Mouse (Mus musculus) embryonic facial prominence, embryonic 15.5 days (tissue): ENCODE measurements at regions not wholly inside any gene's neighbourhood (a gene's known extent, or its start where the extent isn't known, plus 50 kb on each side); places are given as distances from the start of the nearest gene placed in this dataset.

ENCODE experiments used
- ATAC-seq: fragments of 200-750 bp; cut with Nextera tagmentation; 2 replicates; pipeline ENCODE4 v1.8.0; 2017; ENCODE audit warnings: low read depth, moderate TSS enrichment; ENCODE audit not compliant: insufficient number of reproducible peaks, low FRiP score, low TSS enrichment
- H3K27ac ChIP-seq: fragments of 300-500 bp; sonication (generic); replicated peaks from 2 replicates; pipeline ENCODE4 v1.5.1; 2015; ENCODE audit warnings: mild to moderate bottlenecking, inconsistent platforms
- H3K27me3 ChIP-seq: fragments of 300-500 bp; sonication (generic); 2 replicates; pipeline ENCODE4 v1.6.1; 2015; ENCODE audit warnings: inconsistent platforms
- H3K36me3 ChIP-seq: fragments of 300-500 bp; sonication (generic); 2 replicates; pipeline ENCODE4 v1.6.1; 2015; ENCODE audit warnings: mild to moderate bottlenecking, inconsistent platforms
- H3K4me1 ChIP-seq: fragments of 300-500 bp; sonication (generic); 2 replicates; pipeline ENCODE4 v1.6.1; 2015; ENCODE audit warnings: inconsistent platforms
- H3K4me2 ChIP-seq: fragments of 300-500 bp; sonication (generic); replicated peaks from 2 replicates; pipeline ENCODE4 v1.6.1; 2015; ENCODE audit warnings: mild to moderate bottlenecking, inconsistent platforms
- H3K4me3 ChIP-seq: fragments of 300-500 bp; sonication (generic); replicated peaks from 2 replicates; pipeline ENCODE4 v1.5.1; 2015; ENCODE audit warnings: mild to moderate bottlenecking, inconsistent platforms
- H3K9ac ChIP-seq: fragments of 300-500 bp; sonication (generic); 2 replicates; pipeline ENCODE4 v1.6.1; 2015; ENCODE audit warnings: inconsistent platforms
- H3K9me3 ChIP-seq: fragments of 300-500 bp; sonication (generic); replicated peaks from 2 replicates; pipeline ENCODE4 v1.6.1; 2016; ENCODE audit warnings: inconsistent platforms
- WGBS: fragments of 180-500 bp; shearing (Covaris S2); methylation state at CpG from one replicate; pipeline ENCODE4 v1.1.7; 2015; 5-methylcytosine and 5-hydroxymethylcytosine counted together

DNA sequence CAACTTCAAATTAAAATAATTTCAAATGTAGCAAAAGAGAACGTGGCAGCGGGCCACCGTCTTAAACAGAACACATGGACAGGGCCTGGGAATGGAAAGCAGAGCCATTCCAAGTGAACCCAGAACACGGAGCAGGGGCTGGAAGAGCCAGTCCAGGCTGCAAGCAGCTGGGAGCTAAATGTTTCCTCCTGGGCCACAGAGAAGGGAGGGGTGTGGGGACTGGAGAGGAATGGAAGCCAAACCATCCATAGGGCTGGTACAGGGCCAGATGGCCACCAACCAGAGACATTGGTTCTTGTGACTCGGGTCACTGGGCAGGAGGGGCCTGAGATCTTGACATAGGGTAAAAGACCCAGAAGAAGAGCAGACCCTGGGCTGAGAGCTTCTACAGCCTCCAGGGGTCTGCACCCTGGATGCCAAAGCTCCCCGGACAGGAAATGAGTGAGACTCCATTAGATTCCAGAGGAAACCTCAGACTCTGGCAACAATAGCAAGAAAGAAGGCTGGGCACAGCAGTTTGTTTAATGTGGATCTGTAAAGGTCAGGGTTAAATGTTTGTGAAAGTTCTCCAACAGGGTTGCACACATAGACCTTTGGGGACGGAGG lies 333.1 kb upstream of the Nrp1 start:
- H3K4me2 ChIP-seq: no peak overlapping the region
- no peaks in the 10 kb centered on the region for H3K27me3 ChIP-seq
- no peak overlapping the region for H3K9ac ChIP-seq
- 24% methylated on average over 7 of the region's 7 CpGs for WGBS
- ATAC-seq: peak; percentile 94
- no peaks in the 10 kb centered on the region for H3K36me3 ChIP-seq
- no peaks in the 10 kb centered on the region for H3K9me3 ChIP-seq
- H3K27ac ChIP-seq: peak overlapping the region; percentile 83
- peaks cover 19% of the 10 kb centered on the region for H3K4me1 ChIP-seq
- H3K4me3 ChIP-seq: no peak overlapping the region

DNA sequence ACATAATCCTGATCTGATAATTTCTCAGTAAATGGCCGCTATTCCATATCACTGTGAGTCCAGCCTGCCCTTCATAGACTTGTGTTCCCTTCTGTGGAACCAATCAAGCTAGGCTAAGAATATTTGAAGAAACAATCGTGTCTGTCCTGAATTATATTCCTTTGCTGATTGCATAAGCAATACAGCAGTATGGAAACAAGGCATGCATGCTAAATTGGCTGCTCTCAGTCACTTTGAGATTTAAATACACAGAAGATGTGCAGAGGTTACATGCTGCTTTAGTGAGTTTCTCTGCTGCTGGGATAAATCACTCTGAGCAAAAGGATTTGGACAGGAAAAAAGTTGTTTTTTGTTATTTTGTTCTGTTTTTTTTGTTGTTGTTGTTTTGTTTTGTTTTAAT lies 331.4 kb upstream of the Nrp1 start:
- no peaks in the 10 kb centered on the region for H3K36me3 ChIP-seq
- no peak overlapping the region for H3K4me3 ChIP-seq
- no peak for ATAC-seq
- H3K4me2 ChIP-seq: no peak overlapping the region
- 45% methylated on average over 2 of the region's 2 CpGs for WGBS
- H3K9me3 ChIP-seq: no peaks in the 10 kb centered on the region
- H3K27ac ChIP-seq: peak overlapping the region; percentile 60
- H3K27me3 ChIP-seq: no peaks in the 10 kb centered on the region
- H3K4me1 ChIP-seq: peaks cover 19% of the 10 kb centered on the region
- H3K9ac ChIP-seq: no peak overlapping the region

DNA sequence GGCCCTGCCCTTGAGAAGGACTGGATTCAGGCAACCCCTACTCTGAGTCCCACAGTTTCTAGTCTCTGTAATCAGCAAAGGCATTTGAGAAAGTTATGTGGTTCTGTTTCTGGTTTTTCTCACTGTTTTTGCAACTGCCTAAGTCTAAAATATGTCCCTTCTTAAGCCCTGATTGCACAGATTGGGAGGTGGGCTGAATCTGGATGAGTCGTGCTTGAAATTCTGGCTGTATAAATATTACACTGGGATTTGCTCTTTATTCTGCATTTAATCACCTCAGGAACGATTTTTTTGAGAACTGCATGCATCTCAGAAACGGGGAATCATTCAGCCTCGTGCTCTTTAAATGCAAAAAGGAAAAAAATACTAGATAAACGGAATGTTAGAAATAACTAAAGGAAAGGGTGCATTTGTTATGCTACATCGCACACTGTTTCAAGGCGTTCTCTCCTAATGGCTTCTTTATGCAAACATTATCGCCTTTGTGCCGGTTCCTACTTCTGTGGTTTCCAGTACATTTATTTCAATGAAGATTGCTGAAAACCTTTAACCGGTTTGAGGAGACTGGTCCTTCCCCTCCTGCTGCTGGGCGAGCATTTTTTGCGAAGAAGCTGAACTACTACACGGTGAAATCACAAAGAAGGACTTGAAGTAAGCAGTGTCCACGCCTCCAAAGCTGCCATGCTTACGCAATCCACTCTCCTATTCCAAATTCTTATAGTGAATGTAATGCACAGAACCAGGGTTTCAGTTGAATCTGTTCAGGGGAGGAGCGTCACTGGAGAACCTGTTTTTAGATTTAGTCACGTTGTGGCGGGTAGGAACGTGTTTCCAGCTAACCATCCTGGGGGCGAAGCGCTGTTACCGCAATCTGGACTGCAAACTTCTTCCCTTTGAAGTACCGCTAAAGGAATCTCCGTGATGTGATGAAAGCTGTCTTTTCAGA lies 327.8 kb upstream of the Nrp1 start:
- no peak overlapping the region for H3K9ac ChIP-seq
- H3K36me3 ChIP-seq: no peaks in the 10 kb centered on the region
- H3K4me2 ChIP-seq: 0 out of 2 replicates have a peak overlapping the region, but pooled peaks have one; percentile 1
- ATAC-seq: no peak
- 50% methylated on average over 24 of the region's 24 CpGs for WGBS
- H3K27ac ChIP-seq: peak overlapping the region; percentile 69
- H3K9me3 ChIP-seq: no peaks in the 10 kb centered on the region
- peaks cover 4% of the 10 kb centered on the region for H3K4me1 ChIP-seq
- H3K27me3 ChIP-seq: no peaks in the 10 kb centered on the region
- H3K4me3 ChIP-seq: no peak overlapping the region

DNA sequence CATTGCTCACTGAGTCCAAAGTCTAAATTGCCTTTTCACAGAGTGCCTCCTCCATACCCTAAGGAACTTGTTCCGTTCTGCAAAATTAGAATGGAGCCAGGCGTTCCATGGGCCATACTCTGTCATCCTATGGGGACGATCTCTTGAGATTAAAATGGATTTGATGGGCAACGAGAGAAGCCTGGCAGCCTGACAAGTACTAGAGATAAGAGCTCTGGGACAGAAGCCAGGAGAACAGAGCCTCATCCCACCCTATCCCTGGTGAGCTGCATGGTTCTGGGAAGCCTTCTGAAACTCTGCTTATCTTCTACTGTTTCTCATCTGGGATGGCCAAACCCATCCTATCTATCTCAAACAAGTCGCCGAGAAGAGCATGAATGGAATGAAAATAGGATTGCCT lies 324.3 kb upstream of the Nrp1 start:
- no peak for ATAC-seq
- no peak overlapping the region for H3K4me3 ChIP-seq
- no peaks in the 10 kb centered on the region for H3K27me3 ChIP-seq
- H3K27ac ChIP-seq: no peak overlapping the region
- H3K9ac ChIP-seq: no peak overlapping the region
- H3K36me3 ChIP-seq: no peaks in the 10 kb centered on the region
- no peak overlapping the region for H3K4me2 ChIP-seq
- H3K4me1 ChIP-seq: no peaks in the 10 kb centered on the region
- 70% methylated on average over 6 of the region's 6 CpGs for WGBS
- no peaks in the 10 kb centered on the region for H3K9me3 ChIP-seq

DNA sequence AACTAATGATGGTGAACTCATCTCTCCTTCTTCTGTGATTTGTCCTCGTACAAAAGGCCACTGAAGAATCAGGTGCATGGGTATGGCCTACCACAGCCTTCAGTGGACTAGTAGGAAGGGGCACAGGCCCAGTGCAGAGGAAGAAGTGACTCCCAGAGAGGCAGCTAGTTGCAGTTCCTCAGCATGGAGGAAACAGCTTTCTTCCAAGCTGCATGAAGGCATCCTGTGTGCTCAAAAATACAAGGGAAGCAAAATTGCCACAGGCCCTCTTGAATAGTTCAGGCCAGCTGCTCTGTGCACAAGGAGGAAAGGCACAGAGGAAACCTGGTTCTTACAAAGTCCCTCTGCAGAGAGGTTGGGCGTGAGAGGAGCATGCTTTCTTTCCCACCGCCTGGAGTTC lies 322.7 kb upstream of the Nrp1 start:
- WGBS: 57% methylated on average over 3 of the region's 3 CpGs

DNA sequence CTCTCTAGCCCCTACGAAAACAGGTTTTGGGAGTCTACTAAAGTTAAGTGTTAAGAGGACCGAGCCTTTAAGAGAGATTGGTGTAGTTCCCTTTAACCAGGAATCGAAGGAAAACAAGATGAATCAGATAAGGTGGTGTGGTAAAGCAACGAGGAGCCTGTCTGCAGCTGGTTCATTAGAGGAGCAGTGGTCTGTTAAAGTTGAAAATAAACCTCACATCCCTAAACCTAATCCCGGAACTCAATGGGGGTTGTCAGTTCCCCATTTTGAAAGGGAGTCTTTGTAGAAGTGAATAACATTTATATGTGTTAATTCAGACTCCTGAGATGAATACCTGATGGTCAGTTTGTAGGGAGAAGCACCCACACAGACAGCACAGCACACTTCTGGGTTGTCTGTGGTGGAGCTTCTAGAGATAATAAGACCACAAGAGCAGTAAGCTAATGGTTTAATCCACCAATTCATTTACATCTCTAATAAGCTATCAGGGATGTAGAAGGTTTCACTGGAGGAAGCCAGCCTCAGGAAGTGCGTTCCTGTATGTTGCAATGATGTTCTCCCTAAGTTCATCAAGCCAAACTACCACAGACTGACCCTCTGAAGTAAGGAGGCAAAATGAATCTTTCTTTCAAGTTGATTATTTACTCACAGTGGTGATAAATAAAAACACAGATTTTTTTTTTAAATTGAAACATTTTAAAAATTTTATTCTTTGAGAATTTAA lies 318.9 kb upstream of the Nrp1 start:
- H3K27me3 ChIP-seq: no peaks in the 10 kb centered on the region
- WGBS: 75% methylated on average over 6 of the region's 6 CpGs
- H3K9ac ChIP-seq: no peak overlapping the region
- no peak overlapping the region for H3K4me3 ChIP-seq
- no peak for ATAC-seq
- H3K27ac ChIP-seq: no peak overlapping the region
- no peaks in the 10 kb centered on the region for H3K36me3 ChIP-seq
- no peaks in the 10 kb centered on the region for H3K9me3 ChIP-seq
- H3K4me2 ChIP-seq: no peak overlapping the region
- no peaks in the 10 kb centered on the region for H3K4me1 ChIP-seq

More for the DNA sequence above, 322.7 kb upstream of the Nrp1 start:
- no peaks in the 10 kb centered on the region for H3K27me3 ChIP-seq
- H3K9me3 ChIP-seq: no peaks in the 10 kb centered on the region
- H3K27ac ChIP-seq: no peak overlapping the region
- ATAC-seq: no peak
- no peak overlapping the region for H3K9ac ChIP-seq
- no peaks in the 10 kb centered on the region for H3K36me3 ChIP-seq
- no peak overlapping the region for H3K4me2 ChIP-seq
- no peaks in the 10 kb centered on the region for H3K4me1 ChIP-seq
- no peak overlapping the region for H3K4me3 ChIP-seq

DNA sequence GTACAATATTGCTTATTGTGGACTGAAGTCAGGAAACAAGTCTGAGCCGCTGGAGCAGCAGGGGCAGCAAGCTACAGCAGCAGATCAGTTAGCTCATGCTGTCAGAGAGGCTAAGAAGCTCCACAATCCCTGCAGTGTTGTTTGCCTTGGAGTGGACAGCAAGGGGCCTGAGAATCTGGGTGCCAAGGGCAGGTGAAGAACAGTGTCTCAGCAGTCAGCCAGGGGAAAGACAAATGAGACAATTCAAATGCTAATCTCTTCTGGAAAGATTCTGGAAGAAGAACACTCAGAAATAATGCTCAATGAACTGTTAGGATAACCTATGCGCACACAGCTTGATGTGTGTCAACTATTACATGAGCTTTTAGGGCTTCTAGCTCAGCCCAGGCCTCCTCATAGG lies 315.5 kb upstream of the Nrp1 start:
- 83% methylated on average over 2 of the region's 2 CpGs for WGBS

DNA sequence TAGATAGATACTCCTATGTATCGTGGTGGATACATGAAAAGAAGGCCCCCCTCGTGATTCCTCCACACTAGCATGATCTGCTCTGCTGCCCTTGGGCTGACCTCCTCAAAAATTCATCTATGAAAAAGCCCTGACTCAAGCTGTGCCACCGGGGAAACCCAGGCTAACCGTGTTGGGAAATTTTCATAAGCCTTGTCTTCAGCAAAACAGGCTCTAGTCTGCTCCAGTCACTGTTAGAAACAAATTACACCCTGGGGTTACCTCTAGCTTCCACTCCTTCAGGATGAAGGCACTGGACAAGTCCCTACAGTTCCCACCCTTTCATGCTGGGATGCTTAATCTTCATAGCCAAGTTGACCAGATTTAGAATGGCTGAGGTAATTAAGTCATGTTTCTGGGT lies 315.0 kb upstream of the Nrp1 start:
- no peak for ATAC-seq
- no peak overlapping the region for H3K4me3 ChIP-seq
- 74% methylated on average over 4 of the region's 4 CpGs for WGBS
- no peaks in the 10 kb centered on the region for H3K27me3 ChIP-seq
- H3K4me2 ChIP-seq: no peak overlapping the region
- no peaks in the 10 kb centered on the region for H3K4me1 ChIP-seq
- H3K9me3 ChIP-seq: no peaks in the 10 kb centered on the region
- no peak overlapping the region for H3K9ac ChIP-seq
- no peak overlapping the region for H3K27ac ChIP-seq
- H3K36me3 ChIP-seq: no peaks in the 10 kb centered on the region

More for the DNA sequence above, 315.5 kb upstream of the Nrp1 start:
- Histone ChIP-seq H3K4me3 (no peak overlapping the region), H3K4me1 (no peaks in the 10 kb centered on the region), H3K27me3 (no peaks in the 10 kb centered on the region), H3K36me3 (no peaks in the 10 kb centered on the region), H3K27ac (no peak overlapping the region), H3K9ac (no peak overlapping the region), H3K4me2 (no peak overlapping the region), H3K9me3 (no peaks in the 10 kb centered on the region)
- ATAC-seq: no peak

DNA sequence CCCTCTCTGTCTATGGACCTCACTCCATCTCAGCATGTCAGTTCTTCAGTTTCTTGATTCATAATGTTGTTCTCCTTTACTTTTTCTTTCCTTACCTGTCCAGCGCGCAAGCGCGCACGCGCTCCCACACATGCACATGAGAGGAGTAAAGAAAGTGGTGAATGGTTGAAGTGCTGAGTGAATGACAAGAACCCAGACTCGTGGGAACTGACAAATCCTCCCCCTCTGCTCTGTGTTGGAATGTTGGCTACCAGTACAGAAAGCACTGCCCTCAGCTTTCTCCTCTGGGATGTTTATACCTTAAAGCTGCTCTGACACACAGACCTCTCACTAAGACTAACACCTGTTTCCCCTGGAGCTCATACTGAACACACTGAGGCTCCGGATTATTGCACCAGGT lies 302.2 kb upstream of the Nrp1 start:
- no peak for ATAC-seq
- no peaks in the 10 kb centered on the region for H3K4me1 ChIP-seq
- H3K4me2 ChIP-seq: no peak overlapping the region
- no peak overlapping the region for H3K9ac ChIP-seq
- no peaks in the 10 kb centered on the region for H3K9me3 ChIP-seq
- no peaks in the 10 kb centered on the region for H3K27me3 ChIP-seq
- no peak overlapping the region for H3K4me3 ChIP-seq
- WGBS: 82% methylated on average over 8 of the region's 8 CpGs
- no peaks in the 10 kb centered on the region for H3K36me3 ChIP-seq
- no peak overlapping the region for H3K27ac ChIP-seq

DNA sequence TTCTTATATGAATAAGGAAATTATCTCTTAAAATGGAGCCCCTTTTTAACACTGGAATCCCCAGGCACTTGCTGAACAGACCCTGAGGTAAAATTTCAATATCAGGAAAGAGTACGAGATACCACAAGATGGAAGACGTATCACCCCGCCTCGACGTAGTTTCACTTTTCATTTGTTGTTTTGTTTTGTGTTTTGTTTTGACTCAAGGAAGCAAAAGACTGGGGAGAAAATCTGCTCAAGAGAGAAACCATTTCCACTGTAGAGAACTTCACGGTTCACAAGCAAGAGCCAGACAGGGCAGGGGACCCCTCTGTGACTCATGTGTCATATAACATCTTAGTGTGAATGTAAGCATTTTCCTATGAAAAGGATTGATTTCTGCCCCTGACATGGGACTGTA lies 300.6 kb upstream of the Nrp1 start:
- Histone ChIP-seq H3K4me1 (no peaks in the 10 kb centered on the region), H3K4me3 (no peak overlapping the region), H3K9me3 (no peaks in the 10 kb centered on the region), H3K4me2 (no peak overlapping the region), H3K27me3 (no peaks in the 10 kb centered on the region), H3K27ac (no peak overlapping the region), H3K9ac (no peak overlapping the region), H3K36me3 (no peaks in the 10 kb centered on the region)
- no peak for ATAC-seq
- WGBS: 85% methylated on average over 6 of the region's 6 CpGs

DNA sequence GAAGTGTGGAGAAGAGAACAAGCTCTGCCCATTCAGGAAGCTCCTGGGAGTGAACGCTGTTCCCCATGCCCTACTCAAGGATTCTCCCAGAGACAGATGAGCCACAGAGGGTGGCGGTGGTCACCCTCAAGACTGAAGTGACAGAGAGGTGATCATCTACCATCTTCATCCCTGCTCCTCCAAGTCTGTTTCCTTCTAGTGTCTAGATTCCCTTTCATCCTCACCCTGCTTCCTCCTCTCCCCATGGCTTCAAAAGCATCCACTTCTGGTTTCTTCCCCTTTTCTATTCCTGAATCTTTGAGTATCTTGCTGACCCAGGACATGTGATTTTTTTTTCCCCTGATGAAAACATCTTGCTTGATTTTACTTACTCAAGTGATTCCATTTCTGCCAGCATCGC lies 298.6 kb upstream of the Nrp1 start:
- no peak overlapping the region for H3K9ac ChIP-seq
- no peak for ATAC-seq
- H3K9me3 ChIP-seq: no peaks in the 10 kb centered on the region
- H3K4me3 ChIP-seq: no peak overlapping the region
- no peak overlapping the region for H3K4me2 ChIP-seq
- no peaks in the 10 kb centered on the region for H3K4me1 ChIP-seq
- H3K27ac ChIP-seq: no peak overlapping the region
- H3K36me3 ChIP-seq: no peaks in the 10 kb centered on the region
- no peaks in the 10 kb centered on the region for H3K27me3 ChIP-seq
- 82% methylated on average over 3 of the region's 3 CpGs for whole genome bisulfite sequencing
